Mouse (Mus musculus): Measurements from ENCODE around the gene Rrp1.

DNA sequence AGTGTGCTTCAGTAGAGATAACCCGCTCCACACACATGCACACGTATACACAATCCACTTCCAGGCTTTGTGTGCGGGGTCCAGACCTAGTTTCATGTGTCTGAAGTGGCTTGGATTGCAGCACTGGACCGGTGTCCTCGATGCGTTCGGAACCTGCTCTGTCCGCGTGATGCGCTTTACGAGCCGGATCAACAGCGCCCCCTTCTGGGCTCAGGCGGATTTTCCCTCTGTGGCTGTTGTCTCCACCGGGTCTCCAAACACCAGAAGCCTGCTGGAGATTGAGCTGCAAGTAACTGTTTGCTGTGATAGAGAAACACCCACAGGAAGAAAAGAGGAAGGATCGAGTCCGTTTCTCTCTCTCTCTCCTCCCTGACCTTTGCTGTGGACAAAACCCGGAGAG, 20.8 kb downstream of the Rrp1 start:
- TF ChIP-seq HCFC1 (IDR thresholded peaks at IDR 0.05; ENCODE audit: borderline replicate concordance, insufficient read depth, low read length) (no peak), CHD2 (IDR thresholded peaks at IDR 0.05; ENCODE audit: low read depth, low read length) (no peak), ZNF384 (IDR thresholded peaks at IDR 0.05; ENCODE audit: low read depth, low read length) (no peak)

All from ES-E14 (cell line).